Mouse (Mus musculus) MEL-GATA-1-ER (cell line): ENCODE measurements around the gene Nkx2-5.
A peak's percentile ranks its signal among the peaks of the same experiment; 100 is the strongest.

Experiments
- DNase-seq: peaks from one replicate; pipeline ENCODE4 v3.0.0-alpha.2; 2012; ENCODE audit warnings: low read depth; ENCODE audit errors: extremely low read depth

Gene Nkx2-5

GRCm38 (mm10) chr17:26837546-26837985 lies 7.2 kb downstream of the Nkx2-5 start:
- no peak for DNase-seq

GRCm38 (mm10) chr17:26836786-26837545 lies 7.8 kb downstream of the Nkx2-5 start:
- DNase-seq: no peak

- DNase-seq: no peak
Observed at GRCm38 (mm10) chr17:26836377-26836776, 8.4 kb downstream of the Nkx2-5 start.

- no peak for DNase-seq
Observed at GRCm38 (mm10) chr17:26835956-26836355, 8.9 kb downstream of the Nkx2-5 start.

GRCm38 (mm10) chr17:26834966-26835755 lies 9.6 kb downstream of the Nkx2-5 start:
- no peak for DNase-seq

GRCm38 (mm10) chr17:26834302-26834965 lies 10.4 kb downstream of the Nkx2-5 start:
- no peak for DNase-seq

- no peak for DNase-seq
Observed at GRCm38 (mm10) chr17:26833806-26834205, 11.0 kb downstream of the Nkx2-5 start.

GRCm38 (mm10) chr17:26826131-26826530 lies 18.7 kb downstream of the Nkx2-5 start:
- no peak for DNase-seq

- no peak for DNase-seq
Observed at GRCm38 (mm10) chr17:26817776-26818175, 27.0 kb downstream of the Nkx2-5 start.

GRCm38 (mm10) chr17:26816810-26817209 lies 28.0 kb downstream of the Nkx2-5 start:
- no peak for DNase-seq

GRCm38 (mm10) chr17:26813497-26813896 lies 31.3 kb downstream of the Nkx2-5 start:
- DNase-seq: no peak

- no peak for DNase-seq
Observed at GRCm38 (mm10) chr17:26812607-26813006, 32.2 kb downstream of the Nkx2-5 start.

GRCm38 (mm10) chr17:26802886-26803285 lies 41.9 kb downstream of the Nkx2-5 start:
- no peak for DNase-seq

- DNase-seq: no peak
Observed at GRCm38 (mm10) chr17:26797379-26798128, 47.3 kb downstream of the Nkx2-5 start.

GRCm38 (mm10) chr17:26795386-26795785 lies 49.4 kb downstream of the Nkx2-5 start:
- no peak for DNase-seq

GRCm38 (mm10) chr17:26794744-26795143 lies 50.1 kb downstream of the Nkx2-5 start:
- DNase-seq: peak; percentile 18

- DNase-seq: peak; percentile 11
Observed at GRCm38 (mm10) chr17:26793068-26793765, 51.6 kb downstream of the Nkx2-5 start.

- no peak for DNase-seq
Observed at GRCm38 (mm10) chr17:26792096-26792495, 52.7 kb downstream of the Nkx2-5 start.

GRCm38 (mm10) chr17:26791580-26791979 lies 53.2 kb downstream of the Nkx2-5 start:
- DNase-seq: no peak
